Mouse (Mus musculus): Measurements from ENCODE around the gene Ccdc24. TPM values are rescaled to one million over a fixed set of nuclear protein-coding genes. Genes with fewer than 3 reads are reported as not detected.

The Ccdc24 gene
- polyA plus RNA-seq, 1 experiment: 0.07 TPM

DNA sequence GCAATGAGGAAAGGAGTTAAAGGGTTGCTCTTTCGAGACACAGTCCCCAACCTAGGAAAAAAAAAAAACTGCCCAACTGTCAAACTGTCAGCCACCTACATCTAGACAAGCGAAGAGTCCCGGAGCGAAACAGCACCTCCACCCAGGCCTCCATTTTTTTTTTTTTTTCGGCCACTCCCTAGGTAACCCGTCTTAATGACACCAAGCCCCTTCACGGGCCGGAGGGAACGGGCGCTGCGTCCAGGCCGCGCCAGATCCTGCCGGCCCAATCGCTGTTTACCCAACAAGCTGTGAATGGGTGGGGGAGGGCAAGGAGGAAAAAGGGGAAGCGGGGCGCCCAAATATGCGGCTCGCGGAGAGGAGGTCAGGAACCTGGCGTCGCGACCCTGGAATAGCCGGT lies 14.3 kb upstream of the Ccdc24 start:
- H3K36me3 ChIP-seq (ENCODE audit: control insufficient read depth): peaks cover 52% of the 10 kb centered on the region
- TF ChIP-seq TAL1 (IDR thresholded peaks at IDR 0.05; ENCODE audit: low read length): no peak
- TF ChIP-seq GATA1 (IDR thresholded peaks at IDR 0.05; ENCODE audit: low read length): no peak
- H3K4me3 ChIP-seq (replicated peaks): peak overlapping the region; percentile 92
- peaks cover 71% of the 10 kb centered on the region for H3K4me1 ChIP-seq (ENCODE audit: control insufficient read depth)
- no peaks in the 10 kb centered on the region for H3K9me3 ChIP-seq (ENCODE audit: control insufficient read depth, low read length)
- H3K27me3 ChIP-seq (ENCODE audit: control insufficient read depth): peaks cover 28% of the 10 kb centered on the region

DNA sequence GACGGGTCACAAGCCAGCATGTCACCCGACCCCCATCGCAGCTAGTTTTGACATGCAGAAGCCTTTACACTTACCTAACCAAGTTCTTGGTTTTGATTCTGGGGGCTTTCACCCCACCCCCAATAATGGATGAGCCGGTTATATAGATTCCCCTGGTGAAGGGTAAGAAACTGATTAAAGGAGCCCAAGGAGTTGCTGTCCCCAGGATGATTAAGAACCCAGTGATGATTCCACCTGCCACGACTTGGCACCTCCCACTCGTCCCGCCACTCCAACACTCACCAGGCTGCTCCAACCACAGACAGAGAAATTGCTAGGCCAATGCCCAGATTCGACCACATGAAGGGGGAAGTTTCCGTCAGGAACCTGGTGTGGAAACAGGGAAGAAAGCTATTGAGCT lies 13.6 kb upstream of the Ccdc24 start:
- H3K9me3 ChIP-seq (ENCODE audit: control insufficient read depth, low read length): no peaks in the 10 kb centered on the region
- peaks cover 35% of the 10 kb centered on the region for H3K27me3 ChIP-seq (ENCODE audit: control insufficient read depth)
- peaks cover 64% of the 10 kb centered on the region for H3K4me1 ChIP-seq (ENCODE audit: control insufficient read depth)
- peak overlapping the region; percentile 92 for H3K4me3 ChIP-seq (replicated peaks)
- no peak for TF ChIP-seq TAL1 (IDR thresholded peaks at IDR 0.05; ENCODE audit: low read length)
- no peak for TF ChIP-seq GATA1 (IDR thresholded peaks at IDR 0.05; ENCODE audit: low read length)
- peaks cover 52% of the 10 kb centered on the region for H3K36me3 ChIP-seq (ENCODE audit: control insufficient read depth)

DNA sequence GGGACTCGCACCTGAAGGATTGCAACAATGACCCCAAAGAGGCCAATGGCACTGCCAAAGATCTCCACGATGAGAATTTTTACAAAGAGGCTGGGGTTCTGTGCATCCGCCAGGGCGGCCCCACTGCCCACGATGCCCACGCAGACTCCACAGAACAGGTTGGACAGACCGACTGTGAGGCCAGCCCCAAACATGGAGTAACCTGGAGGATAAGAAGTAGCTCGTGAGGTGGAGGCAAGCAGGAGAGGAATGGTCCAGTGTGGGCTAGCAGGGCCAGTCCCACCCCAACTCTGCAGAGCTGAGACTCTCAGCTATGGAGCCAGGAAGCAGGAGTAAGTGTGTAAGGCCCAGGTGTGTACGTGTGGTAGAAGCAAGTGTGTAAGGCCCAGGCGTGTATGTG lies 12.7 kb upstream of the Ccdc24 start:
- peaks cover 44% of the 10 kb centered on the region for H3K27me3 ChIP-seq (ENCODE audit: control insufficient read depth)
- H3K9me3 ChIP-seq (ENCODE audit: control insufficient read depth, low read length): no peaks in the 10 kb centered on the region
- TF ChIP-seq GATA1 (IDR thresholded peaks at IDR 0.05; ENCODE audit: low read length): no peak
- TF ChIP-seq TAL1 (IDR thresholded peaks at IDR 0.05; ENCODE audit: low read length): no peak
- peaks cover 44% of the 10 kb centered on the region for H3K36me3 ChIP-seq (ENCODE audit: control insufficient read depth)
- peak overlapping the region; percentile 92 for H3K4me3 ChIP-seq (replicated peaks)
- peaks cover 55% of the 10 kb centered on the region for H3K4me1 ChIP-seq (ENCODE audit: control insufficient read depth)

DNA sequence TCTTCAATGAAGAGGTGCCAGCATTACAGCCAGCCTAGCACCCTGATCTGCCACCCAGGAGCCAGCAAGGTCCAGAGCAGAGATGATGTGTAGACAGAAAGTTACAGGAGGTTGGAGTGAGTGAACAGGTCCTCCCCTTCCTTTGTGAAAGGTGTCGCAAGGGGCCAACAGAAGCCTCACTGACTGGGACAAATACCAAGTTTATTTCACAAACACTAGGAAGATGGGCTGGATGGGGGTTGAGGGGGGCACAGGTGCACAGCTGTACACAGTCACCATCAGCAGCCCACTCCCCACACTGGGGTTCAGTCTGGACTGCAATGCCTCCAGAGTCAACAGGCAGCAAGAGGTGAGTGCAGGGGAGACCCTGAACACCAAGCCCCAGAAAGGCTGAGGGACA lies 11.8 kb upstream of the Ccdc24 start:
- no peak for TF ChIP-seq GATA1 (IDR thresholded peaks at IDR 0.05; ENCODE audit: low read length)
- TF ChIP-seq TAL1 (IDR thresholded peaks at IDR 0.05; ENCODE audit: low read length): no peak
- peaks cover 48% of the 10 kb centered on the region for H3K27me3 ChIP-seq (ENCODE audit: control insufficient read depth)
- peaks cover 50% of the 10 kb centered on the region for H3K4me1 ChIP-seq (ENCODE audit: control insufficient read depth)
- H3K9me3 ChIP-seq (ENCODE audit: control insufficient read depth, low read length): no peaks in the 10 kb centered on the region
- peak overlapping the region; percentile 62 for H3K4me3 ChIP-seq (replicated peaks)
- H3K36me3 ChIP-seq (ENCODE audit: control insufficient read depth): peaks cover 34% of the 10 kb centered on the region

DNA sequence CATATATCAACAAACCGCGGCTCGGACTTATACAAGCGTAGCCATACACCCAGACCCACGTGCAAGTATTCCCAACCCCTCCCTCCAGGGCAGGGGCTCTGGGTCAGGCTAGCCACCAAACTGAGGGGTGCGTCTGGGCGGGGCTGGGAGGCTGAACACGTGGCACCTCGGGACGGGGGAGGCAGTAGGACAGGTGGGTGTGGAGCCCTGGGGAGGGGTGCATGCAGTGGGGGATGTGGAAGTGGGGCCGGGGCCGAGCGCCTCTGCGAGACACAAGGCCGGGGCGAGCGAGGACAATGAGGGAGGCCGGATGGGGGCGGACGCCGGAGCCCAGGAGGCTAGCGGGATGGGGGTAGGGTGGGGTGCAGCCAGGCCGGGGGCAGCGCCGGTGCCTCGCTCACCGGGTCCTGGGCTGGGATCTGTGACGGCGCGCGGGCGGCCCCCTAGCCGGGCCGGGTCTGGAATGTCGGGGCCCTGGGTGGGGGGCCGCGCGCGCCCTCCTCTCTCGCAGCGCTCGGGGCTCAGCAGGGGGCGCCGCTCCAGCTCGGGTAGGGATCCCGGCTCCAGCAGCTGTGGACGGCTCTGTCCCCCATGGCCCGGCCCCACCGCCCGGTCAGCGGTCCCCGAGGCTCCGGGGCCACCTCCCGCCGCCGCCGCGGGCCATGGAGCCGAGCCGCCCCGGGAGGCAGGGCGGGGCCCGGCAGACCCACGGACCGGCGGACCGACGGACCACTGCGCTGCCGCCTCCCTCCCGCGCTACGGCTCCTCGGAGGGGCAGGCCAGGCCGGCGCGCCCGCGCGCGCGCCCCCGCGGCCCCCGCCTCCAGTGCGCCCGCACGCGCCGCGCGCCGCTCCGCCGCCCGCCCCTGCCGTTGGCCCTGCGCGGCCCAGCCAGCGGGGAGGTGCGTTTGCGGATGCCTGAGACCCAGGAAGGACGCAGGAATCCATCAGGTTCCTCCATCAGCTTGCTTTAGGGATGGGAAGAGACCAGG lies 10.6 kb upstream of the Ccdc24 start, which contains the start of gene B4galt2:
B4galt2 (minus strand) TSS at position 787 of the 991 bp plus-strand sequence.
- Histone ChIP-seq H3K36me3 (ENCODE audit: control insufficient read depth) (peaks cover 31% of the 10 kb centered on the region), H3K9me3 (ENCODE audit: control insufficient read depth, low read length) (no peaks in the 10 kb centered on the region), H3K4me1 (ENCODE audit: control insufficient read depth) (peaks cover 48% of the 10 kb centered on the region), H3K4me3 (replicated peaks) (peak within 1 kb of the TSS; percentile 62), H3K27me3 (ENCODE audit: control insufficient read depth) (peaks cover 48% of the 10 kb centered on the region)
- no peak for TF ChIP-seq TAL1 (IDR thresholded peaks at IDR 0.05; ENCODE audit: low read length)
- no peak for TF ChIP-seq GATA1 (IDR thresholded peaks at IDR 0.05; ENCODE audit: low read length)

DNA sequence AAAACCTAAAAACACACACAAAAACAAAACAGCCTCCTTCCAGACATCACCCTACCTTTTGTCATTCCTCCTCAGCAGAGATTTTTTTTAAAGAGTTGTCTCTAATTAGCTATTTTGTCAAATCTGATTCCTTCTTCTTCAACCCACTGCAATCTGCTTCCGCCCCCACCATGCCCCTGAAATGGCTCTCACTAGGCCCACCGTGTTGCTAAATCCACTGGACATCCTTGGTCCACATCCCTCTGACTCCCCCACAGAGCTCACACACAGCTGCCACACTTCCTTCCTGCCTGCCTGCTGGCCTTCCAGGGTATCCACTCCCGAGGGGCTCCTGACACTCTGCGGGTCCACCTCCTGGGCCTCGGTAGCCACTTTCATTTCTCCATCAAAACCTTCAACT lies 6.3 kb upstream of the Ccdc24 start:
- Histone ChIP-seq H3K9me3 (ENCODE audit: control insufficient read depth, low read length) (no peaks in the 10 kb centered on the region), H3K36me3 (ENCODE audit: control insufficient read depth) (peaks cover 6% of the 10 kb centered on the region), H3K27me3 (ENCODE audit: control insufficient read depth) (peaks cover 41% of the 10 kb centered on the region), H3K4me3 (replicated peaks) (no peak overlapping the region), H3K4me1 (ENCODE audit: control insufficient read depth) (peaks cover 18% of the 10 kb centered on the region)
- no peak for TF ChIP-seq GATA1 (IDR thresholded peaks at IDR 0.05; ENCODE audit: low read length)
- TF ChIP-seq TAL1 (IDR thresholded peaks at IDR 0.05; ENCODE audit: low read length): no peak

DNA sequence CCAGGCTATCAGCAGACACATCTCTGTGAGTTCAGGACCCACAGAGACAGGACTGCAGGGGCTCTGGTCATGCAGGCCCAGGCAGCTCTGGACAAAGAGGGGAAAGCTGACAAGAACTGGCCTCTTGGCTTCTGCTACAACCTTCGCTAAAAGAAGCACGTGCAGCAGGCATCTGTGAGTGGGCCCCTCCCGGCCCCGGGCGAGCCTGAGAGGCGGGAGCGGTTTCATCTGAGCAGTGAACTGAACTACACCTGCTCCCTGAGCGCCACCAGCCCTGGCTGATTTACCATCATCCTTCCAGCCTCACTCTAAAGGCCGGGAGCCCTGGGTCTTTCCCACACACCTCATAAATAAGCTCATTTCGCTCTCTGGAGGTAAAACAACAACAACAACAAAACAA lies 5.9 kb upstream of the Ccdc24 start:
- Histone ChIP-seq H3K9me3 (ENCODE audit: control insufficient read depth, low read length) (no peaks in the 10 kb centered on the region), H3K4me3 (replicated peaks) (no peak overlapping the region), H3K4me1 (ENCODE audit: control insufficient read depth) (peaks cover 17% of the 10 kb centered on the region), H3K36me3 (ENCODE audit: control insufficient read depth) (peaks cover 2% of the 10 kb centered on the region; the same call in 1 of the 2 replicates), H3K27me3 (ENCODE audit: control insufficient read depth) (peaks cover 37% of the 10 kb centered on the region)
- TF ChIP-seq GATA1 (IDR thresholded peaks at IDR 0.05; ENCODE audit: low read length) (no peak), TAL1 (IDR thresholded peaks at IDR 0.05; ENCODE audit: low read length) (no peak)

DNA sequence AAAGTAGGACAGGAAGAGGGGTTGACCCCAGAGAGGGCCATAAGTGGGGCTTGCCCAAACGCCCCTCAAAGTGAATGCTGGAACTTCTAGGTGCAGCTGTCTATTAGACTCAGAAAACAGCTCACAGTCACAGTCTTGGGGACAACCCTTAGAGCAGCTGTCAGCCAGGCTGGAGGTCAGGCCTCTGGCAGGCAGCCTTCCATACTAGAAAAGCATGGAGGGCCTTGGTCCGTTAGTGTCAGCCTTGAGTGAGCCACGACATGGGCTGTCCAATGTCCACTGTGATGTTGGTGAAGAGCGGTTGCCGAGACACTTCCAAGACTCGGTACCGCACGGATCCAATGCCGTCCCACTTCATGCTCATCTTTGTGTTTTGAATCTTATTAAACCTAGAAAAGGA lies 1.3 kb upstream of the Ccdc24 start:
- Histone ChIP-seq H3K4me1 (ENCODE audit: control insufficient read depth) (peaks cover 55% of the 10 kb centered on the region), H3K4me3 (replicated peaks) (no peak overlapping the region), H3K9me3 (ENCODE audit: control insufficient read depth, low read length) (no peaks in the 10 kb centered on the region), H3K36me3 (ENCODE audit: control insufficient read depth) (peaks cover 35% of the 10 kb centered on the region), H3K27me3 (ENCODE audit: control insufficient read depth) (no peaks in the 10 kb centered on the region)
- TF ChIP-seq TAL1 (IDR thresholded peaks at IDR 0.05; ENCODE audit: low read length) (no peak), GATA1 (IDR thresholded peaks at IDR 0.05; ENCODE audit: low read length) (no peak)

DNA sequence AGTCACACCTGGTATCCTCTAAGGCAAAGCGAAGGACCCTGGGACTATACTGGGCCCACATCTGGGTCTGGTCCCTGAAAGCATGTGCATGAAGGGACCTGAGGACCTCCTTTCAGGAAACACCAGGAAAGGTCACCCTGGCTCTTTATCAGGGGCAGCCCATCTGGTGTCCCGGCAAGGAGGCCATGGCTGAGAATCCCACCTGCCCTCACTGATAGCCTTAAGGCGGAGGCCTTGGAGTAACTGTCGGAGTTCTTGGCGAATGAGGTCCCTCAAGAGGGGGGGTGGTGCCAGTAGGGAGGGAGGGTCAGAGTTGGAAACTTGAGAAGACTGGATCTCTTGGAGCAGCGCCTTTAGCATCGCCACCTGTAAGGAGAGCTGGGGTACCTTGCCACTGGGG lies 570 bp downstream of the Ccdc24 start:
- Histone ChIP-seq H3K27me3 (ENCODE audit: control insufficient read depth) (no peaks in the 10 kb centered on the region; the same call in 1 of the 2 replicates), H3K4me3 (replicated peaks) (peak overlapping the region; percentile 58), H3K9me3 (ENCODE audit: control insufficient read depth, low read length) (no peaks in the 10 kb centered on the region), H3K4me1 (ENCODE audit: control insufficient read depth) (peaks cover 73% of the 10 kb centered on the region), H3K36me3 (ENCODE audit: control insufficient read depth) (peaks cover 52% of the 10 kb centered on the region)
- TF ChIP-seq TAL1 (IDR thresholded peaks at IDR 0.05; ENCODE audit: low read length): peak; percentile 66
- peak; percentile 70 for TF ChIP-seq GATA1 (IDR thresholded peaks at IDR 0.05; ENCODE audit: low read length)

Data from erythroblast, embryonic 14.5 days (primary cell).